Mouse (Mus musculus) kidney, embryonic 14.5 days (tissue): ENCODE results near the gene Pga5. TPM values are rescaled to one million over a fixed set of nuclear protein-coding genes. Genes with fewer than 3 reads are reported as not detected.
A peak's percentile ranks its signal among the peaks of the same experiment; 100 is the strongest.

Experiments used
- ATAC-seq: fragments of 200-750 bp; cut with Nextera tagmentation; 2 replicates; pipeline ENCODE4 v1.8.0; 2017; ENCODE audit warnings: moderate number of reproducible peaks, mild to moderate bottlenecking, moderate TSS enrichment, moderate library complexity; ENCODE audit not compliant: low FRiP score, low TSS enrichment
- H3K27ac ChIP-seq: fragments of 300-500 bp; sonication (generic); 2 replicates; pipeline ENCODE4 v1.5.1; 2014; ENCODE audit warnings: low read depth, mild to moderate bottlenecking, low read length, moderate library complexity, mixed read lengths
- H3K27me3 ChIP-seq: fragments of 300-500 bp; sonication (generic); 2 replicates; pipeline ENCODE4 v1.6.1; 2014; ENCODE audit warnings: mild to moderate bottlenecking, low read length; ENCODE audit not compliant: control insufficient read depth, insufficient read depth
- H3K36me3 ChIP-seq: fragments of 300-500 bp; sonication (generic); 2 replicates; pipeline ENCODE4 v1.6.1; 2014; ENCODE audit warnings: low read length, mixed read lengths; ENCODE audit not compliant: control insufficient read depth, insufficient read depth
- H3K4me1 ChIP-seq: fragments of 300-500 bp; sonication (generic); 2 replicates; pipeline ENCODE4 v1.6.1; 2014; ENCODE audit warnings: low read length, mixed read lengths; ENCODE audit not compliant: control insufficient read depth, insufficient read depth
- H3K4me2 ChIP-seq: fragments of 300-500 bp; sonication (generic); replicated peaks from 2 replicates; pipeline ENCODE4 v1.6.1; 2014; ENCODE audit warnings: low read depth, mild to moderate bottlenecking, low read length
- H3K4me3 ChIP-seq: fragments of 300-500 bp; sonication (generic); 2 replicates; pipeline ENCODE4 v1.5.1; 2014; ENCODE audit warnings: mild to moderate bottlenecking, low read length
- H3K9ac ChIP-seq: fragments of 300-500 bp; sonication (generic); 2 replicates; pipeline ENCODE4 v1.6.1; 2014; ENCODE audit warnings: low read depth, mild to moderate bottlenecking, low read length, moderate library complexity
- H3K9me3 ChIP-seq: fragments of 300-500 bp; sonication (generic); 2 replicates; pipeline ENCODE4 v1.6.1; 2016; ENCODE audit warnings: low read length; ENCODE audit not compliant: control insufficient read depth
- WGBS: fragments of 180-500 bp; shearing (Covaris S2); extraction: QIAGEN DNeasy Blood & Tissue Kit; methylation state at CpG from one replicate; pipeline ENCODE4 v1.1.7; 2014; 5-methylcytosine and 5-hydroxymethylcytosine counted together
- polyA plus RNA-seq: library from polyadenylated mRNA; unstranded; fragments of >200 nt; fragmentation: Nextera tagmentation; extraction: Ambion mirVana; gene quantifications from 2 replicates; pipeline ENCODE4 v1.2.1, GENCODE M21; 2014

Pga5 gene
- polyA plus RNA-seq, 1 experiment from 2014 or later, result not detected

DNA sequence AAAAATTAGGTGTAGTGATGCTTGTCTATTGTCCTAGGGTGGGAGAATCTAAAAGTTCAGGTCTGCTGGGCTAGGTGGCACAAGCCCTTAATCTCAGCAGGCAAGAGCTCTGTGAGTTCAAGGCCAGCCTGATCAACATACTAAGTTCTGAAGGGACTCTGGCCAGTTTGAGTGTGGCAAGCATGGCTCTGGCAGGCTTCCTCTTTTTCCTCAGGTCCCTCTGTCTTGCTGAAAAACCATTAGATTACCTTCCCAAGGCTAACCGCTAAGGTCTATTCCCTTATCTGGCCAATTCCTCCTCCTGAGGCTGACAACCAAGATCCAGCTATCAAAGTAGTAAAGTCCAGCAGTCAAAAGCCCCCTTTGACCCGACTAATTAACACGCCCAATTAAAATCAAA is 15.2 kb downstream of the Pga5 start:
- H3K27me3 ChIP-seq, result no peaks in the 10 kb centered on the region
- H3K4me2 ChIP-seq, result no peak overlapping the region
- H3K9ac ChIP-seq, result no peak overlapping the region
- no peaks in the 10 kb centered on the region for H3K4me1 ChIP-seq
- WGBS, result 59% methylated on average over 3 of the region's 3 CpGs
- no peak for ATAC-seq
- H3K9me3 ChIP-seq, result no peaks in the 10 kb centered on the region
- H3K4me3 ChIP-seq, result no peak overlapping the region
- no peaks in the 10 kb centered on the region for H3K36me3 ChIP-seq
- H3K27ac ChIP-seq, result no peak overlapping the region

DNA sequence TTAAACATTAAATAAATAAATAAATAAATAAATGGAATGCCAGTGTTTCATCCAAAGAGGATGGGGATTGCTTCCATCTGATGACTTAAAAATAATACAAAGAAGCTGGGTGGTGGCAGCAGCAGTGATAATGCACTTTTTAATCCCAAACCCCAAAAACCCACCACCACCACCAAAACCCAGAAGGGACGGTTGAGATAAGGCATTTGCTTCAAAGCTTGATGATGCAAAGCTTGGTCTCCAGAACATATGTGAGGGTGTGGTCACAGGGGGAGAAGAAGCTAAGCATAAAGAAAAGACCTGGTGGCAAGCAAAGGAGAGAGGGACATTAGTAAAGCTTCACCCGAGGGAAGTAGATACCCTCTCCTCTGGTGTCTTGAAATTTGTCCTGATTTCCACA is 16.0 kb downstream of the Pga5 start:
- no peak overlapping the region for H3K27ac ChIP-seq
- H3K9ac ChIP-seq, result no peak overlapping the region
- ATAC-seq, result no peak
- 91% methylated on average over 2 of the region's 2 CpGs for WGBS
- H3K4me1 ChIP-seq, result no peaks in the 10 kb centered on the region
- H3K9me3 ChIP-seq, result no peaks in the 10 kb centered on the region
- H3K27me3 ChIP-seq, result no peaks in the 10 kb centered on the region
- H3K4me3 ChIP-seq, result no peak overlapping the region
- no peak overlapping the region for H3K4me2 ChIP-seq
- H3K36me3 ChIP-seq, result no peaks in the 10 kb centered on the region

DNA sequence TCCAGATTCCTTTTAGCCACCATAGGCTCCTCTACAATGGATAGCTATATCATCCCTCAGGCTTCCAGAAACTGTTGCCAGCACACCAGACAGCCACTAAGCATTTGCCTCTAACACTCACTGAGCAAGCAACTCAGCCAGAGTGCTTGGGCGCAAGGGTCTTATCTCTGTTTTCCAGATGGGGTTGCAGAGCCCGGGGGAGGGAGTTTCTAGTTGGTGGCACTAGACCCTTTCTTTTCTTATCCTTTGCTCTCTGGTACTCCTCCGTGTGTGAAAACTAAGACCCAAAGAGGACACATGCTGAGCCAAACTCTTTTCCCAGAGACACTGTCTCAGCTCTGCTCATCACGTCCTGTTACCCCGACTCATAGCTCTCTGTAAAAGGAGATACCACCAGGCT is 16.5 kb downstream of the Pga5 start:
- 78% methylated on average over 5 of the region's 5 CpGs for WGBS
- H3K4me2 ChIP-seq, result no peak overlapping the region

DNA sequence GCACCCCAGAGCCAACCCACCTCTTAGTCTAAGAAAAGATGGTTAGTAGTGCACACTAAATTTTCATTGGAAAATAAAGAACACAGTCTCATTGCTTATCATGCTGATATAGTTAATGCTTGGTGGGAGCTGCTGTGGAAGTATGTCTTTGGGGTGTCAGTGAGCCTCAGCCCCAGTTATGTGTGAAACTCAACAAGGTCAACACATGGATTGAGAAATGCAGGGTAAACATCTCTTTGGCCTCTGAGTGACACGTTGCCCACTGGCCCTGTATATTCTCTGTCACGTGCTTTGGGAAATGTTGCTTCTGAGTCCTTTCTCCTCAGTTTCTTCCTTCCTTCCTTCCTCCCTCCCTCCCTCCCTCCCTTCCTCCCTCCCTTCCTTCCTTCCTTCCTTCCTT is 19.5 kb downstream of the Pga5 start:
- Histone ChIP-seq H3K27ac (no peak overlapping the region), H3K27me3 (no peaks in the 10 kb centered on the region), H3K9ac (no peak overlapping the region), H3K36me3 (no peaks in the 10 kb centered on the region), H3K9me3 (no peaks in the 10 kb centered on the region), H3K4me3 (no peak overlapping the region), H3K4me2 (no peak overlapping the region), H3K4me1 (no peaks in the 10 kb centered on the region)
- WGBS, result 69% methylated on average over 2 of the region's 2 CpGs
- no peak for ATAC-seq

More for the DNA sequence above, 16.5 kb downstream of the Pga5 start:
- Histone ChIP-seq H3K27ac (no peak overlapping the region), H3K27me3 (no peaks in the 10 kb centered on the region), H3K9me3 (no peaks in the 10 kb centered on the region), H3K9ac (no peak overlapping the region), H3K4me1 (no peaks in the 10 kb centered on the region), H3K36me3 (no peaks in the 10 kb centered on the region), H3K4me3 (no peak overlapping the region)
- no peak for ATAC-seq

DNA sequence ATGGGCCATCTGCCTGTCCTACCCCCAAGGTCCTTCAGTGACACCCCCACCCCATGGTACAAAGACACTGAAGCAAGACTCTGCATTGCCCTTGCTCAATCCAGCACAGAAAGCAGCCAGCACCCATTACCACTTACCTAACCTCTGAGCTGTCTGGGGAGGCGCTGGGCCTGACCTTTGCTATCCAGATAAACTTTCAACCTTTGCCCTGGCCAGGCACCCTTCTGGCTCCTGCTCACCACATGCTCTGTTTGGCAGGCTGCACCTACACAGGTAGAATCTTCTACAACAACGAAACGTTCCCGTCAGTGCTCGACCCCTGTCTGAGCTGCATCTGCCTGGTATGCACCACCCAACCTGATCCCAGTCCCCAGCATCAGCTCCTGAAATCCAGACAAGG is 20.1 kb downstream of the Pga5 start:
- Histone ChIP-seq H3K27me3 (no peaks in the 10 kb centered on the region), H3K9me3 (no peaks in the 10 kb centered on the region), H3K27ac (no peak overlapping the region), H3K36me3 (no peaks in the 10 kb centered on the region), H3K4me2 (no peak overlapping the region), H3K4me3 (no peak overlapping the region), H3K4me1 (no peaks in the 10 kb centered on the region), H3K9ac (no peak overlapping the region)
- 85% methylated on average over 5 of the region's 5 CpGs for WGBS
- no peak for ATAC-seq

DNA sequence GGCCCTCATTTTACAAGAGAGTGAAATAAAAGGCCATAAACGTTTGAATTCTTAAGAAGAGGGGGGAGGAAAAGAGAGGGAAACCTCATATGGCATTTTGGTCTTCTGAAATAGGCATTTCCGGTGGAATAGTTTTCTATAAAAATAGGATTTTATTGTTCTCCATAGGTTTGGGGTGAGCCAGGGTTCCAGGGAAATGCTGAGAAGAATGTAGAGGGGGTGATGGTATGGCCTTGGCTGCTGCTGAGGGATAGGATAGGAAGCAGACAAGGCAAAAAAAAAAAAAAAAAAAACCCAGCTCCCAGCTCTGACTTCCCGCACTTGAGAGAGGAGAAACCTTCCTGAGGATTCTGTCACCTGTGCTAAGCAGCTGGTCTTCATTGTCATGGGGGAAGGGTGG is 21.8 kb downstream of the Pga5 start:
- no peak overlapping the region for H3K4me2 ChIP-seq
- H3K9ac ChIP-seq, result no peak overlapping the region
- no peaks in the 10 kb centered on the region for H3K9me3 ChIP-seq
- no peaks in the 10 kb centered on the region for H3K4me1 ChIP-seq
- no peak overlapping the region for H3K27ac ChIP-seq
- ATAC-seq, result no peak
- WGBS, result 39% methylated on average over 3 of the region's 3 CpGs
- H3K27me3 ChIP-seq, result no peaks in the 10 kb centered on the region
- no peak overlapping the region for H3K4me3 ChIP-seq
- no peaks in the 10 kb centered on the region for H3K36me3 ChIP-seq

DNA sequence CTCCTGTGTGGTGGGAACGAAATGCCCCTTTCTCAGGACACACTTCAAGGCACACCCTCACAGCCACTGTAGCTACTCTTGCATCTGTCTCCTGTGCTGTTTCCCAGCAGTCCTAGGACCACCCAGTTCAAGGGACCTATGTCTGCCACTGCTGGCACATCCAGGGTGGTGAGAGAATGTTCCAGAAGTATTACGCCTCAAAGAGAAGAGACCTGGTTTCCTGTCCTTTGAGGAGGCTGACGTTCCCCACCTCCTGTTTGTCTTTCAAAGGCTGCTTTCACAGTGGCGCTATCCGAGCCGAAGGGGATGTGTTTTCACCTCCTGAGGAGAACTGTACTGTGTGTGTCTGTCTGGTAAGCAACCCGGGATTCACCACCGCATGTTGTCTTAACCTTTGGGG is 29.7 kb downstream of the Pga5 start:
- ATAC-seq, result no peak
- no peaks in the 10 kb centered on the region for H3K4me1 ChIP-seq
- H3K4me3 ChIP-seq, result no peak overlapping the region
- no peaks in the 10 kb centered on the region for H3K9me3 ChIP-seq
- H3K27me3 ChIP-seq, result no peaks in the 10 kb centered on the region
- H3K9ac ChIP-seq, result no peak overlapping the region
- H3K4me2 ChIP-seq, result no peak overlapping the region
- H3K36me3 ChIP-seq, result no peaks in the 10 kb centered on the region
- no peak overlapping the region for H3K27ac ChIP-seq
- WGBS, result 73% methylated on average over 8 of the region's 8 CpGs

DNA sequence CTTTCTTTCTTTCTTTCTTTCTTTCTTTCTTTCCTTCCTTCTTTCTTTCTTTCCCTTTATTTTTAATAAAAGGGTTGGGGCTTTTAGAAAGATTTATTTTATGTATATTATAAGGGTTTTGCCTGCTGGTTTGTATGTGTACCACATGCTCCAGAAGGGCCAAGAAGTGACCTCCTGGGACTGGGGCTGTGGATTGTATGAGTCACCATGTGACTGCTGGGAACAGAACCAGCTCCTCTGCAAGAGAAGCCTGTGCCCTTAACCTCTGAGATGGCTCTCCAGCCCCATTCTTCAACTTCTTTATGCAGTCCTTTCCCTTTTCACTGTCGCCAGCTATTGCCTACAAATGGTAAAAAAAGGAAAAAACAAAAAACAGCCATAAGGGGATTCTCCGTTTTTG is 32.3 kb downstream of the Pga5 start:
- H3K4me2 ChIP-seq, result no peak overlapping the region
- H3K4me1 ChIP-seq, result no peaks in the 10 kb centered on the region
- H3K4me3 ChIP-seq, result no peak overlapping the region
- no peak for ATAC-seq
- H3K9me3 ChIP-seq, result no peaks in the 10 kb centered on the region
- 85% methylated on average over 2 of the region's 2 CpGs for WGBS
- H3K27me3 ChIP-seq, result no peaks in the 10 kb centered on the region
- no peak overlapping the region for H3K27ac ChIP-seq
- no peaks in the 10 kb centered on the region for H3K36me3 ChIP-seq
- H3K9ac ChIP-seq, result no peak overlapping the region

DNA sequence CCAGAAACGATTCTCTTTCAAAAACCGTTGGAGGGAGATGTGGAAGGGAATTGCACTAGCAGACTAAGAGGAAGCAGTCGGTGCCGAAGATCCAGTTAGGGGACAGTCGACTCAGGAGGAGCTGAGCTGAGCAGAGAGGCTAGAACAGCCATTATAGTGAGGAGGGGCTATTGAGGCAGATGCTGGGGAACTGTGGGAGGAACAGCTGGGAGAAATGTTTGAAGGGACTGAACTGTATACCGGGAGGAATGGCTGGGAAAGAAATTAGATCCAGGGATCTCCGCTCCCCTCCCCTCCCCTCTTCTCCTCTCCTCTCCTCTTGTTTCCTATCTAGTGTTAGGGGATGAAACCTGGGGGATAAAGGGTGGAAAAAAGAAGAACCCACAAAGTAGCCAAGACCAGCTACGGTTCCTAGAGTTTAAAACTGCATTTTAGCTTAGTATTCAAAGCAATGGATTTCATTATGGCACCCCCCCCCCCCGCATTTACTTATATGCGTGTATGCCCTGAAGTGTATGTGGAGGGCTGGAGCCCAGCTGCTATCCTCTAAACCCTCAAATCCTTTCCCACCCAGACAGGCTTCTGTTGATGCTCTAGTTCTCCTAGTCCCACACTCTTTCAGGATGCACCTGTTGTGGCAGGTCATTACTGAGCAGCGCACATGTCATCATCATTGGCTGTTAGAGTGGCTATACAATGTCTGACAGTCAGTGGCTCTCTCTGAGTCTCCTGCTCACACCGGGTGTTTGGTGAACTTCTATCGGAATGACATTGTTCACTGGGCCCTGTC is 37.1 kb downstream of the Pga5 start:
- WGBS, result 42% methylated on average over 13 of the region's 13 CpGs
- peaks cover 3% of the 10 kb centered on the region; the same call in 1 of the 2 replicates for H3K4me1 ChIP-seq
- H3K9me3 ChIP-seq, result no peaks in the 10 kb centered on the region
- no peak overlapping the region for H3K4me3 ChIP-seq
- H3K9ac ChIP-seq, result 0 out of 2 replicates have a peak overlapping the region, but pooled peaks have one; percentile 12
- H3K27me3 ChIP-seq, result no peaks in the 10 kb centered on the region
- H3K27ac ChIP-seq, result no peak overlapping the region
- peak; percentile 44; the same call in 1 of the 2 replicates for ATAC-seq
- no peaks in the 10 kb centered on the region for H3K36me3 ChIP-seq
- H3K4me2 ChIP-seq, result peak overlapping the region; percentile 31; the same call in 1 of the 2 replicates
